Mouse (Mus musculus) bone marrow, adult 2 months (tissue): ENCODE results near the gene Fam219a. TPM values are rescaled to one million over a fixed set of nuclear protein-coding genes. Genes with fewer than 3 reads are reported as not detected.

Source experiments
- H3K27ac ChIP-seq: fragments of 200-500 bp; 2 replicates; pipeline ENCODE4 v1.5.1; 2012; ENCODE audit warnings: low read depth, mild to moderate bottlenecking, control low read depth, inconsistent platforms, low read length; ENCODE audit not compliant: control insufficient read depth, poor library complexity, insufficient read depth
- H3K4me1 ChIP-seq: fragments of 200-500 bp; 2 replicates; pipeline ENCODE4 v1.6.1; 2011; ENCODE audit warnings: low read length; ENCODE audit not compliant: control insufficient read depth, insufficient read depth
- H3K4me3 ChIP-seq: fragments of 200-500 bp; replicated peaks from 2 replicates; pipeline ENCODE3; 2011; ENCODE audit warnings: mild to moderate bottlenecking, low read depth, low read length, control low read depth; ENCODE audit not compliant: control insufficient read depth
- CTCF ChIP-seq: fragments of 200-500 bp; IDR thresholded peaks from 2 replicates; pipeline ENCODE4 v1.5.1; 2011; ENCODE audit warnings: low read length, control low read depth; ENCODE audit not compliant: control insufficient read depth, insufficient read depth
- POLR2A ChIP-seq: fragments of 200-500 bp; IDR thresholded peaks from 2 replicates; pipeline ENCODE4 v1.6.1; 2011; ENCODE audit warnings: low read depth, mild to moderate bottlenecking, control low read depth, low read length, borderline replicate concordance; ENCODE audit not compliant: control insufficient read depth
- WGBS: fragments of 180-500 bp; shearing (Covaris S2); methylation state at CpG from one replicate; pipeline ENCODE4 v1.1.7; 2018; 5-methylcytosine and 5-hydroxymethylcytosine counted together
- polyA plus RNA-seq: library from polyadenylated mRNA; stranded (reverse); fragments of >200 nt; gene quantifications from 2 replicates; pipeline ENCODE4 v1.2.4, GENCODE M21; 2011; ENCODE audit warnings: low replicate concordance; ENCODE audit not compliant: missing spikeins, insufficient read depth, insufficient read length

The Fam219a gene
- polyA plus RNA-seq, 1 experiment, result 17.8 TPM

GRCm38 (mm10) chr4:41498921-41499391 lies 70.4 kb downstream of the Fam219a start:
- 4% methylated on average over 43 of the region's 43 CpGs for WGBS
- TF ChIP-seq CTCF (no peak), POLR2A (no peak)
- no peak overlapping the region for H3K4me3 ChIP-seq
- H3K4me1 ChIP-seq, result no peaks in the 10 kb centered on the region; the same call in 1 of the 2 replicates
- no peak overlapping the region for H3K27ac ChIP-seq

GRCm38 (mm10) chr4:41497995-41498845 lies 71.1 kb downstream of the Fam219a start:
- TF ChIP-seq CTCF (no peak), POLR2A (no peak)
- H3K4me1 ChIP-seq, result no peaks in the 10 kb centered on the region; the same call in 1 of the 2 replicates
- H3K27ac ChIP-seq, result no peak overlapping the region
- 9% methylated on average over 72 of the region's 72 CpGs for WGBS
- no peak overlapping the region for H3K4me3 ChIP-seq

- 4% methylated on average over 34 of the region's 34 CpGs for WGBS
- Histone ChIP-seq H3K27ac (no peak overlapping the region), H3K4me3 (no peak overlapping the region), H3K4me1 (no peaks in the 10 kb centered on the region; the same call in 1 of the 2 replicates)
- TF ChIP-seq POLR2A (no peak), CTCF (no peak)
These were observed 71.8 kb downstream of the Fam219a start for GRCm38 (mm10) chr4:41497579-41497978.

GRCm38 (mm10) chr4:41497046-41497445 lies 72.3 kb downstream of the Fam219a start:
- H3K4me1 ChIP-seq, result no peaks in the 10 kb centered on the region; the same call in 1 of the 2 replicates
- TF ChIP-seq CTCF (no peak), POLR2A (no peak)
- WGBS, result 35% methylated on average over 5 of the region's 5 CpGs

DNA sequence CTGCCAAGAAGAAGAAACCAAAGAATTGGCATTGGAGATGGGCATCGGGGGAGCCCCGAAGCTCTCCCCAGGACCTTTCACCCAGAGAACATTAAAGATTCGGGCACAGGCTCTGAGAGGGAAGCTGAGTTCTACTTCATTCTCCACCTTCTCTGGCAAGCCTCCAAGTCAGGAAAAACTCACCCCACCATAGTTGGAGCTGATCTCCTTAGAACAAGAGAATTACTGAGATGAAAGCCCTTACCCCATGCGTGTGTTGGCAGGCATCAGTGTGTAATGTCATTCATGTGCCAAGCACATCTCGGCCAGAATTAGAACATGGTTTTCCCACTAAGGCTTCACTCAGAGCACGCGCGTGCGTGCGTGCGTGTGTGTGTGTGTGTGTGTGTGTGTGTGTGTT lies 73.5 kb downstream of the Fam219a start:
- WGBS, result 76% methylated on average over 11 of the region's 11 CpGs
- no peak overlapping the region for H3K4me3 ChIP-seq

More at GRCm38 (mm10) chr4:41497046-41497445, 72.3 kb downstream of the Fam219a start:
- Histone ChIP-seq H3K27ac (no peak overlapping the region), H3K4me3 (no peak overlapping the region)

GRCm38 (mm10) chr4:41495076-41495475 lies 74.3 kb downstream of the Fam219a start:
- TF ChIP-seq CTCF (no peak), POLR2A (no peak)
- Histone ChIP-seq H3K27ac (no peak overlapping the region), H3K4me3 (no peak overlapping the region), H3K4me1 (no peaks in the 10 kb centered on the region; the same call in 1 of the 2 replicates)
- WGBS, result 69% methylated on average over 4 of the region's 4 CpGs

More for the DNA sequence above, 73.5 kb downstream of the Fam219a start:
- no peak overlapping the region for H3K27ac ChIP-seq
- no peak for TF ChIP-seq CTCF
- TF ChIP-seq POLR2A, result no peak
- H3K4me1 ChIP-seq, result no peaks in the 10 kb centered on the region; the same call in 1 of the 2 replicates

GRCm38 (mm10) chr4:41494378-41494777 lies 75.0 kb downstream of the Fam219a start:
- H3K4me1 ChIP-seq, result no peaks in the 10 kb centered on the region; the same call in 1 of the 2 replicates
- no peak overlapping the region for H3K27ac ChIP-seq
- H3K4me3 ChIP-seq, result no peak overlapping the region
- WGBS, result 37% methylated on average over 3 of the region's 3 CpGs
- TF ChIP-seq POLR2A, result no peak
- TF ChIP-seq CTCF, result no peak

DNA sequence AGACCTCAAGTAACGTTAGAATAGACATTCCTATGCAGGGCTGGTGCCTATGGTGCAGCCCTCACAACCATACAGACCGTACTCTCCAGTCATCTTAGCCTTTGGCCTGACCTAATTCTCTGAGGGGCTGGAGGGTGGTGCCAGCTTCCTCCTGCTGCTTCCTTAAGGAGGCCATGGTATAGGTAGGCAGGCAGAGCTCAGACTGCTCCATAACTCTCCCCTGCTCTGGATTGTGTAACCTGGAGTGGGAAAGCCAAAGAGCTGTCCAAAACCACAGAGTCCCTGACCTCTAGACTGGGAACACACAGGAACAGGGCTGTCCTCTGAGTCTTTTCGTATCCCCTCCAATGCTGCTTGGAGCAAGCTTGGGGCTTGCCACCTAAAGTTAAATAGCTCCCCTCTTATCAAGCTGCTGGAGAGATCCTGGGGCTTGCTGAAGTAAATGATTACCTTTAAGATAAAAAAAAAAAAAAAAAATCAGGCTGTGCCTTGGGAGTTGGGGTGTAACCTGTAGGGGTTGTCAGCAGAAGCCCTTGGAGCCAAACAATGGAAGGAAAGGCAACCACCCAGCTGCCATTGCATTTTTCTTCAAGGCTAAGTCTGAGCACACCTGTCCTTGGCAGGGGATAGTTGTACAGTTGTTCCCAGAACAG lies 75.7 kb downstream of the Fam219a start:
- TF ChIP-seq CTCF (no peak), POLR2A (no peak)
- WGBS, result 72% methylated on average over 3 of the region's 3 CpGs
- Histone ChIP-seq H3K27ac (no peak overlapping the region), H3K4me3 (no peak overlapping the region), H3K4me1 (no peaks in the 10 kb centered on the region)
